Mouse (Mus musculus) C2C12 (cell line): Measurements from ENCODE around the gene Stk25. TPM values are rescaled to one million over a fixed set of nuclear protein-coding genes. Genes with fewer than 3 reads are reported as not detected.

Source experiments
- H3K27me3 ChIP-seq: one replicate; pipeline ENCODE4 v1.6.1; 2011; ENCODE audit not compliant: control insufficient read depth, insufficient read depth, insufficient read length
- H3K36me3 ChIP-seq: one replicate; pipeline ENCODE4 v1.6.1; 2011; ENCODE audit not compliant: control insufficient read depth, insufficient read depth
- H3K4me3 ChIP-seq: one replicate; pipeline ENCODE4 v1.5.1; 2011; ENCODE audit warnings: mild to moderate bottlenecking, control low read depth; ENCODE audit not compliant: poor library complexity, insufficient read depth, severe bottlenecking
- H3K79me2 ChIP-seq: one replicate; pipeline ENCODE4 v1.6.1; 2011; ENCODE audit not compliant: control insufficient read depth, insufficient read depth
- H3K79me3 ChIP-seq: one replicate; pipeline ENCODE4 v1.6.1; 2011; ENCODE audit warnings: low read depth, control low read depth
- H3ac ChIP-seq: one replicate; pipeline ENCODE3; 2011; ENCODE audit warnings: low read depth; ENCODE audit not compliant: control insufficient read depth, insufficient read length
- CEBPB ChIP-seq: IDR thresholded peaks from one replicate; pipeline ENCODE4 v1.6.1; 2011; ENCODE audit warnings: low read depth, mild to moderate bottlenecking, control low read depth, moderate library complexity
- CTCF ChIP-seq: IDR thresholded peaks from one replicate; pipeline ENCODE4 v1.5.1; 2011; ENCODE audit not compliant: control insufficient read depth, insufficient read depth, insufficient read length
- FOSL1 ChIP-seq: IDR thresholded peaks from one replicate; pipeline ENCODE4 v1.8.0; 2011; ENCODE audit warnings: mild to moderate bottlenecking, low read length; ENCODE audit not compliant: poor library complexity, insufficient read depth, severe bottlenecking
- MAX ChIP-seq: IDR thresholded peaks from one replicate; pipeline ENCODE4 v1.6.1; 2011; ENCODE audit warnings: mild to moderate bottlenecking, control low read depth
- MYOD1 ChIP-seq: IDR thresholded peaks from one replicate; pipeline ENCODE4 v1.6.1; 2011; ENCODE audit warnings: low read depth; ENCODE audit not compliant: control insufficient read depth, insufficient read length
- MYOG ChIP-seq: IDR thresholded peaks from one replicate; pipeline ENCODE4 v1.6.1; 2011; ENCODE audit not compliant: control insufficient read depth, insufficient read length; ENCODE audit errors: extremely low read depth
- USF1 ChIP-seq: IDR thresholded peaks from one replicate; pipeline ENCODE4 v1.6.1; 2011; ENCODE audit warnings: low read depth, mild to moderate bottlenecking, control low read depth, moderate library complexity
- polyA plus RNA-seq: library from polyadenylated mRNA; unstranded; fragments of >200 nt; fragmentation: generic; extraction: Trizol; gene quantifications from one replicate; pipeline ENCODE4 v1.2.1, GENCODE M21; 2012; ENCODE audit warnings: missing spikeins

Stk25 gene
- polyA plus RNA-seq, 1 experiment: 57.6 TPM

DNA sequence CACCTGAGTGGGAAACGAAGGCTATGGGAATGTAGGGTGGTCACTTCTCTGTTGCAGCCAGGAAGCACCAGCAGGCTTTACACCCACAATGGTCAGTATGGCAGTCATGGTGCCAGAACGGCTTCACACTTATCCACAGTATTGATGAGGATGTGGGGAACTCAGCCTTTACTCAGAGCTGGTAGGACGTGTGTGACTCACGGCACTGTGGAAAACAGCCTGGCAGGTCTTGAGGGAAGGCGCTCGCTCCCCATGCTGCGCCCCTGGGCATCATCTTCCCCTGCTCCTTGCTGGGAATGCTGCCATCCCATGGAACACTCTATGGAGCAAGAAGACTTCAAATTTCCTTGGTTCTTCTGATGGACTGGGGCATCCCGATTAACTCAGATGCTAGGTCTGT, 32.6 kb upstream of the Stk25 start:
- Histone ChIP-seq H3ac (no peak overlapping the region), H3K79me2 (peaks cover 53% of the 10 kb centered on the region), H3K4me3 (no peak overlapping the region), H3K79me3 (peaks cover 30% of the 10 kb centered on the region), H3K27me3 (no peaks in the 10 kb centered on the region), H3K36me3 (peaks cover 62% of the 10 kb centered on the region)
- TF ChIP-seq MYOD1 (no peak), CEBPB (no peak), MYOG (no peak), USF1 (no peak), MAX (no peak), FOSL1 (no peak), CTCF (no peak)

DNA sequence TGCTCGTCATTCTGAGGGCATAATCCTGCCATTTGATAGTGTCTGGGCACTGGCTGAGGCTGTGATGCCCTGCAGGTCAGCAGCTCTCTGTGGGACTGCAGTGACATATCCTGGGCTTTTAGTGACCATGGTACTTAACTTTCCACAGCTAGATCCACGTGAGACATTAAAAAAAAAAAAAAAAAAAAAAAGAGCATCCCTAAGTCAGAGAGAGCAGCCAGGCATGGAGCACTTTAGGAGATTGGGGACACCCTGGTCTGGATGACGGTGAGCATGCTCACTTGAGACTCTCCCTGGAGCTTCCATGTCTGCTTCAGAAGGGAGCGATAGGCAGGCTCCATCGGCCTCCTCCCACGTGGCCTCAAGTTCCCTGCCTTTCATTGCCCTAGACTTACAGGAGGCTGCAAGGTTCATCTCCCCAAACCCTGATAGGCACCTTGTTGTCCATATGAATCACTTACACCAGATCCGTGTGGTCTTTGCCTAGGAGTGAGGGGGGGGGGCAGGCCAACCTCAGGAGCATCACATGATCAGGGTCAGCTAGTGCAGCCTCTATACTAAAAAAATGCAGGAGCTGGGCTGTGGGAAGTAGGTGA, 31.5 kb upstream of the Stk25 start:
- TF ChIP-seq USF1 (no peak), CEBPB (no peak), MYOD1 (no peak), CTCF (no peak), MAX (no peak), MYOG (no peak), FOSL1 (no peak)
- Histone ChIP-seq H3K79me2 (peaks cover 58% of the 10 kb centered on the region), H3K27me3 (no peaks in the 10 kb centered on the region), H3K79me3 (peaks cover 30% of the 10 kb centered on the region), H3K4me3 (no peak overlapping the region), H3K36me3 (peaks cover 53% of the 10 kb centered on the region), H3ac (no peak overlapping the region)

DNA sequence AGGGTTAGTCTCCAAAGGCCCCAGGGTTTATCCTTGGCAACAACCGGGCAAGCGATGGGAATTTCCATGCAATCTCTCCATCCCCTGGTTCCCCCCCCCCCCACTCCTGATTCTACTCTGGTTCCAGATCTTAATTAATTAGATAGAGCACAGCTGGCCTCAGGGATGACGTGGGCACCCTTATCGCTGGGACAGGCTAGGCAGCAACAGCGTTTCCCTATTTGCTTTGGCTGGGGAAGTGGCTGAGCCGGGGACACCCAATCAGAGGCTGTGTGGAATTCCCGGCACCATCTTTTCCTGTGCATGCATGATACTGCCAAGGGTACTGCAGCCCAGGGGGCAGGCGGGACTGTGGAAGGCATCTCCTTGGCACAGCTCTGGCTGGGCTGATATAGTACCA, 29.7 kb upstream of the Stk25 start:
- peaks cover 30% of the 10 kb centered on the region for H3K79me3 ChIP-seq
- TF ChIP-seq MAX: no peak
- no peak for TF ChIP-seq FOSL1
- no peak for TF ChIP-seq CEBPB
- no peak for TF ChIP-seq CTCF
- TF ChIP-seq MYOG: no peak
- no peak for TF ChIP-seq USF1
- TF ChIP-seq MYOD1: no peak
- H3K27me3 ChIP-seq: no peaks in the 10 kb centered on the region
- H3K36me3 ChIP-seq: peaks cover 47% of the 10 kb centered on the region
- H3K79me2 ChIP-seq: peaks cover 58% of the 10 kb centered on the region
- H3ac ChIP-seq: no peak overlapping the region
- no peak overlapping the region for H3K4me3 ChIP-seq

DNA sequence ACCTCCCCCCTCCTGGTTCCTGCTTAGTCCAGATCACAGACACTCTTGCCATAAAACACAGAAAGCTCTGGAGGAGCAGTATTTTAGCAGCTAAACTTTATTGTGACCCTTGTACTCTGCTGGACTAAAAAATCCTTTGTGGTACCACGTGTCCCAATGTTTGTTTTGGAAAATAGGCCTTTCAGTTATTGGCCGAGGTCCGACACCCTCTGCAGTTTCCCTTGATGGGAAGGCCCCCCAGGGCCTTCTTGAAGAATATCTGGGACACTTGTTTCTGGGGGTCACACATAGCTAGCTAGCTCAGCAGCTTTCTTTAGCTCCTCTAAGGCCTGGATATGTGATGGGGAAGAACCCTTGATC, 28.5 kb upstream of the Stk25 start:
- H3K4me3 ChIP-seq: peak overlapping the region; percentile 59
- peak overlapping the region; percentile 97 for H3ac ChIP-seq
- H3K36me3 ChIP-seq: peaks cover 39% of the 10 kb centered on the region
- H3K79me3 ChIP-seq: peaks cover 30% of the 10 kb centered on the region
- H3K79me2 ChIP-seq: peaks cover 54% of the 10 kb centered on the region
- no peaks in the 10 kb centered on the region for H3K27me3 ChIP-seq
- TF ChIP-seq USF1 (peak; percentile 59), MYOG (no peak)

DNA sequence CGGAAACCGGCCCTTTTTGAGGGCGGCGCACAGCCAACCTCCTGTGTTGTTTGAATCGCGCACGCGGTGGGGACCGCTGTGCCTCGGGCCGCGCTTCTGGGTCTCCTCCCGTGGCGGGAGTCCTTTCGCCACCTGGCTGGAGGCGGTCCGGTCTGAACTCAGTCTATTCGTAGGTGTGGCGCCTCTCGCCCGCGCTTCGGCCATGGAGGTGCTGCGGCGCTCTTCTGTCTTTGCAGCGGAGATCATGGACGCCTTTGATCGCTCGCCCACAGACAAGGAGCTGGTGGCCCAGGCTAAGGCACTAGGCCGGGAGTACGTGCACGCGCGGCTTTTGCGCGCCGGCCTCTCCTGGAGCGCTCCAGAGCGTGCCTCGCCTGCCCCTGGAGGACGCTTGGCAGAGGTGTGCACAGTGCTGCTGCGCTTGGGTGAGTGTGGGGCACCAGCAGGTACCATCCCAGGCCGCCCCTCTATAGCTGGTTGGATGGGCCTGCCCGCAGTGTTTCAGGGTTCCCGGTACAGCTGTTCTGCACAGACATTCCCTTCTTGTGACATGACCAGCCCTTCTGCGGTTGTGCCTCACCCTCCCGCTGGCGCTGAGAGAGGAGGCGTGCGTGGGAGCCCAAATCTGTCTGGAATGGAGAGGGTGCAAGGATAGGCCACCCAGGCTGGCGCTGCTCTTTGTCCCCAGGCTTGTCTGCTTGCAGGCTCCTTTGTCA, 27.9 kb upstream of the Stk25 start:
- Histone ChIP-seq H3K79me3 (peaks cover 30% of the 10 kb centered on the region), H3K79me2 (peaks cover 52% of the 10 kb centered on the region), H3K4me3 (peak overlapping the region; percentile 59), H3K36me3 (peaks cover 35% of the 10 kb centered on the region), H3K27me3 (no peaks in the 10 kb centered on the region), H3ac (peak overlapping the region; percentile 97)
- TF ChIP-seq USF1: no peak
- peak; percentile 63 for TF ChIP-seq MYOD1
- TF ChIP-seq CTCF: peak; percentile 72
